9 mouse cellular contexts compared by ENCODE assay signal in the genomic region with DNA sequence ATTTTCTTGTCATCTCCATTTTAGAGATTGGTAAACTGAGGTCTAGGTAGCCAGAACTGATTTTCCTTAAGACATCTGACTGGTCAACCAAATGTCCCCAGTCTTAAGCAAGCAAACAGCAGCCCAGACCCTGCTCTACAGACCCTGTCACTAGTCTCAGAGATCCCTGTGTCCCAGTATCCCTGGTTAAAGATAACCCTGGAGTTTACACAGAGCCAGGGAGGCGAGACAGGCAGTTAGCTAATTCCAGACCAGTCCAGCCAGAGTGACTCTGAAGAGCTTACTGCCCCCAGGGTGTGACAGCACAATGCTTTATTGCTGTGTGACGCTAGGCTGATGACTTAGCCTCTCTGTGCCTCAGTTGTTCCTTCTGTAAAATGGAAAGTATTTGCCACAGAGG. TPM values are rescaled to one million over a fixed set of nuclear protein-coding genes. Genes with fewer than 3 reads are reported as not detected.
A peak's percentile ranks its signal among the peaks of the same experiment; 100 is the strongest.
DNase-seq lines count a peak whose midpoint lies in the region; ATAC-seq lines count a peak whose summit lies in the region.
"Had no signal": no experiment of that assay in that cellular context is flagged by ENCODE, and none has a peak within 500 bp of the region (broad histone marks: within the 10 kb centered on the region; RNA-seq: fewer than 3 reads in every experiment).

A gene (minus strand): TSS at position 129 of the 400 bp plus-strand sequence.

- no peak for DNase-seq in left cerebral cortex, adult 18-20 months (ENCODE audit: low spot score in 2 of 2)
- DNase-seq in left cerebral cortex, postnatal 4 days, result no peak
- no peak for DNase-seq in embryonic facial prominence, embryonic 10.5 days (ENCODE audit: low spot score)
- no peak for DNase-seq in limb, embryonic 10.5 days (ENCODE audit: low spot score)
- DNase-seq in right cerebral cortex, adult 2 months (ENCODE audit: low spot score in 2 of 2), result no peak
- DNase-seq in thymus, postnatal 25 days, result no peak

- 0 out of 2 replicates have a peak within 1 kb of the TSS, but pooled peaks have one; percentile 74 for H3K27ac ChIP-seq in embryonic facial prominence, embryonic 10.5 days (replicated peaks)
- peak within 1 kb of the TSS; percentile 98 for H3K27ac ChIP-seq in heart, embryonic 16.5 days (ENCODE audit: low read length)
- H3K27ac ChIP-seq in limb, embryonic 10.5 days, result peak within 1 kb of the TSS; percentile 80; the same call in 1 of the 2 replicates

- peak within 1 kb of the TSS; percentile 6; the same call in 1 of the 2 replicates for H3K9ac ChIP-seq in heart, embryonic 16.5 days (ENCODE audit: low read length)

- 73% methylated on average over 2 of the region's 2 CpGs for WGBS in embryonic facial prominence, embryonic 10.5 days
- 80% methylated on average over 2 of the region's 2 CpGs for WGBS in heart, embryonic 16.5 days
- WGBS in limb, embryonic 10.5 days, result 59% methylated on average over 2 of the region's 2 CpGs

- H3K4me1 ChIP-seq in embryonic facial prominence, embryonic 10.5 days, result peaks cover 54% of the 10 kb centered on the region
- peaks cover 24% of the 10 kb centered on the region for H3K4me1 ChIP-seq in heart, embryonic 16.5 days (ENCODE audit: control insufficient read depth, insufficient read depth, low read length)
- peaks cover 36% of the 10 kb centered on the region for H3K4me1 ChIP-seq in limb, embryonic 10.5 days

- H3K9me3 ChIP-seq in embryonic facial prominence, embryonic 10.5 days, result no peaks in the 10 kb centered on the region
- H3K9me3 ChIP-seq in heart, embryonic 16.5 days (replicated peaks; ENCODE audit: control insufficient read depth, low read length), result no peaks in the 10 kb centered on the region
- no peaks in the 10 kb centered on the region for H3K9me3 ChIP-seq in limb, embryonic 10.5 days (replicated peaks)
- H3K9me3 ChIP-seq: megakaryocyte, embryonic 14.5 days had no signal

- peaks cover 36% of the 10 kb centered on the region for H3K27me3 ChIP-seq in embryonic facial prominence, embryonic 10.5 days (replicated peaks; ENCODE audit: low read depth, poor library complexity, severe bottlenecking)
- peaks cover 5% of the 10 kb centered on the region; the same call in 1 of the 2 replicates for H3K27me3 ChIP-seq in heart, embryonic 16.5 days (ENCODE audit: control insufficient read depth, insufficient read depth, low read length)
- H3K27me3 ChIP-seq in limb, embryonic 10.5 days (ENCODE audit: low read depth, poor library complexity, severe bottlenecking), result peaks cover 31% of the 10 kb centered on the region

- H3K4me3 ChIP-seq in embryonic facial prominence, embryonic 10.5 days, result no peak within 1 kb of the TSS
- H3K4me3 ChIP-seq in heart, embryonic 16.5 days (ENCODE audit: low read length), result no peak within 1 kb of the TSS
- H3K4me3 ChIP-seq in limb, embryonic 10.5 days, result no peak within 1 kb of the TSS
- H3K4me3 ChIP-seq: megakaryocyte, embryonic 14.5 days had no signal

- H3K36me3 ChIP-seq in embryonic facial prominence, embryonic 10.5 days (replicated peaks), result no peaks in the 10 kb centered on the region
- no peaks in the 10 kb centered on the region for H3K36me3 ChIP-seq in heart, embryonic 16.5 days (ENCODE audit: control insufficient read depth, insufficient read depth)
- no peaks in the 10 kb centered on the region for H3K36me3 ChIP-seq in limb, embryonic 10.5 days

- ATAC-seq in heart, embryonic 16.5 days (replicated peaks; ENCODE audit: extremely low read depth, insufficient read depth, low FRiP score), result no peak
- no peak for ATAC-seq in frontal cortex, adult (ENCODE audit: low TSS enrichment)

- intact Hi-C loops in left cerebral cortex, postnatal 4 days (cut with DNase I), result no loop called here

- peak within 1 kb of the TSS; percentile 3; the same call in 1 of the 2 replicates for H3K4me2 ChIP-seq in heart, embryonic 16.5 days (ENCODE audit: low read depth, low read length)

RNA-seq across cellular contexts. Expression of the gene that starts here (rescaled TPM):
- total RNA-seq in left cerebral cortex, adult 18-20 months (2021), result 10 to 100 TPM; 74.1 to 90.2 TPM
- 1 to 10 TPM; 8.4 to 8.7 TPM for total RNA-seq in left cerebral cortex, postnatal 4 days (2021)
- 9.8 and 12.2 TPM in 2 replicates for polyA plus RNA-seq in embryonic facial prominence, embryonic 10.5 days (2016; fragmentation: Nextera tagmentation; extraction: Ambion mirVana)
- polyA plus RNA-seq in heart, embryonic 16.5 days (2015; fragmentation: Nextera tagmentation; extraction: Ambion mirVana), result 1,006 and 1,110 TPM in 2 replicates
- 6.2 and 7.7 TPM in 2 replicates for polyA plus RNA-seq in limb, embryonic 10.5 days (2016; fragmentation: Nextera tagmentation; extraction: Ambion mirVana)

Comparison
In these comparisons a context has a peak if more than half of its experiments do, and no peak if none do; other contexts are left out.
1. RNA of the gene that starts here (total RNA-seq): 74.1 to 90.2 TPM in left cerebral cortex, adult 18-20 months; 8.4 to 8.7 TPM in left cerebral cortex, postnatal 4 days; every median in the first group is over 4 times any median in the second.
2. RNA of the gene that starts here (polyA plus RNA-seq): 1,006 to 1,110 TPM in heart, embryonic 16.5 days; 9.8 to 12.2 TPM in embryonic facial prominence, embryonic 10.5 days and 6.2 to 7.7 TPM in limb, embryonic 10.5 days; every median in the first group is over 10 times any median in the second.
3. Peak in every context shown above with its lines, with median percentiles within 50 percentile points of each other: H3K27ac ChIP-seq.